Mouse (Mus musculus) ES-Bruce4 (cell line): ENCODE results near the gene Otogl.

Experiments
- CTCF ChIP-seq: IDR thresholded peaks from one replicate; pipeline ENCODE4 v1.8.1; 2011; ENCODE audit warnings: low read depth, low read length
- EP300 ChIP-seq: IDR thresholded peaks from 2 replicates; pipeline ENCODE4 v1.6.1; 2011; ENCODE audit warnings: low read depth, low read length; ENCODE audit not compliant: insufficient read depth
- POLR2A ChIP-seq: IDR thresholded peaks from one replicate; pipeline ENCODE4 v1.8.1; 2011; ENCODE audit warnings: low read length; ENCODE audit not compliant: insufficient read depth

- TF ChIP-seq CTCF (no peak), EP300 (no peak), POLR2A (no peak)
Measured at GRCm38 (mm10) chr10:107735448-107735847, 176.5 kb downstream of the Otogl start.
